Mouse (Mus musculus): ENCODE data around the gene C1ra.

DNA sequence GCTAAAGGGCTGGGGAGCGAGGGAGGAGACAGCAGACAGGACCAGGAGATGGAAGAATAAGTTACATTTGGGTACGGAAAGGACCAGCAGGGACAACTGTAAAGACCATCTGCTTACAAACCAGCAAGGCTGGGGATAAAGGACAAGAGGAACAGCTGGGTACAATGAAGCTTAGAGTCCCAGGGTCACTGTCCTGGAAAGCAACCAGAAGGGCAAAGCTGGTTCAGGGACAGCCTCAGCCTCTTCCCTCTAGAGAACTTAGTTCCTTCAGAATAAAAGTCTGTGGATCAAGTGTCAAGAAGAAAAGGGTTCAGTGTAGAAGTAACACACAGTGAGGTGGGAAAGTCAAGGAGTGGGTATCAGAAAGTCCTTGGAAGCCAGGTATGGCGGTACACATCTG is 41.1 kb upstream of the C1ra start:
- TF ChIP-seq CTCF (IDR thresholded peaks at IDR 0.05; ENCODE audit: extremely low read depth, insufficient read depth, insufficient read length, insufficient replicate concordance) (no peak), POLR2A (IDR thresholded peaks at IDR 0.05; ENCODE audit: low read depth, low read length) (no peak)

Data from spleen, adult 2 months (tissue).